Mouse (Mus musculus): ENCODE measurements at regions not wholly inside any gene's neighbourhood (a gene's known extent, or its start where the extent isn't known, plus 50 kb on each side); places are given as distances from the start of the nearest gene placed in this dataset.
"Not testable (repeated sequence)": the region's sequence is repeated elsewhere in the genome, so short reads cannot be mapped to it uniquely, and the experiment has no call there.

- no peak for DNase-seq (ENCODE audit: low read depth, low spot score)
Measured at GRCm38 (mm10) chr6:6388835-6389440, 172.0 kb upstream of the Slc25a13 start.

- no peak for DNase-seq (ENCODE audit: low read depth, low spot score)
Measured at GRCm38 (mm10) chr6:6387571-6387970, 170.6 kb upstream of the Slc25a13 start.

- no peak for DNase-seq (ENCODE audit: low read depth, low spot score)
Measured at GRCm38 (mm10) chr6:6384971-6385370, 168.0 kb upstream of the Slc25a13 start.

- no peak for DNase-seq (ENCODE audit: low read depth, low spot score)
Measured at GRCm38 (mm10) chr6:6384441-6384840, 167.5 kb upstream of the Slc25a13 start.

GRCm38 (mm10) chr6:6372421-6372820 lies 155.4 kb upstream of the Slc25a13 start:
- no peak for DNase-seq (ENCODE audit: low read depth, low spot score)

DNA sequence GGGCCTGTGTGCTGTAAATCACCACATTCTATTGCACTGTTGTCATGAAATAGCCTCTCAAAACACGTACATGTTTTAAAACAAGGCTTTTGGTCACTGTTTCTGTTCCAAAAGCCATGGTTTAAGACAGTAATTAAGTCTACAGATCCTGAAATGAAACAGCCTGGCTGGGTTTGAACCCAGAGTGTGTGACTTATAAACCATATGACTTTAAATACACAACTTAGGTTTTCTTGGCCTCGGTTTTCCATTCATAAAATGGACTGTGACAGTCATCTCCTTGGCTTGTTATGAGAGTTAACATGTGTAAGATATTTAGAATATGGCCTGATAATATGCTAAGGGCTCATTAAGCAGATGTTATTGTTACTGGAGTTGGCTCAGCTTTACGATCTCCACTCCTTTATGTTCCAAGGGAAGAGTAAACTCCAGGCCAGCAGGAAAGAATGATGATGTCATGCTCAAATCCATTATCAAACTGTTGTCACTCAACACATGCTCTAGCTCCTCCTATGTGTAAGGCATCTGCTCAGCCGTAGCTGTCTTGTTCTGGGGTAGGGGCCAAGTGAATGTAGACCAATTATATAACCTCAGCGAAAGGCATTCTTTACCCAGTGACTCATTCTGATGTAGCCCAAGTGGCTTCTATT lies 154.6 kb upstream of the Slc25a13 start:
- DNase-seq (ENCODE audit: low read depth, low spot score): no peak

- no peak for DNase-seq (ENCODE audit: low read depth, low spot score)
Measured at GRCm38 (mm10) chr6:6364037-6364436, 147.1 kb upstream of the Slc25a13 start.

- no peak for DNase-seq (ENCODE audit: low read depth, low spot score)
Measured at GRCm38 (mm10) chr6:6362678-6363354, 145.8 kb upstream of the Slc25a13 start.

- not testable (repeated sequence) for DNase-seq (ENCODE audit: low read depth, low spot score)
Measured at GRCm38 (mm10) chr6:6361181-6361580, 144.2 kb upstream of the Slc25a13 start.

DNA sequence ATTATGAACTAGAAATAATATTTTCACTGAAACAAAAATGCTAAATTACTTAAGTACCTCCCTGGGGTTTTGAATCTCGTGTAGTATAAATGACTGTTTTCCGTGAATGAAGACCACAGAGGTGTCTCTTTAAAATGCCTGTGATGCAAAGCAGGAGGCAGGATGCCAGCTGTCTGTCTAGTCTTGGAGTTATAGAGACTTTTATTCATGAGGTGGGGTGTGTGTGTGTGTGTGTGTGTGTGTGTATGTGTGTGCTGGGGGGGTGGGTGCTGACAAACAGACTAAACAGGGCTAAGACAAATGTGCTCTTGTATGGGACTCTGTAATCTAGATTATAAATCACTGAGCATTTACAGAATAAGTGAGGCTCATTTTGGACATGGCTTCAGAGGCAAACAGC lies 140.5 kb upstream of the Slc25a13 start:
- DNase-seq (ENCODE audit: low read depth, low spot score): no peak

DNA sequence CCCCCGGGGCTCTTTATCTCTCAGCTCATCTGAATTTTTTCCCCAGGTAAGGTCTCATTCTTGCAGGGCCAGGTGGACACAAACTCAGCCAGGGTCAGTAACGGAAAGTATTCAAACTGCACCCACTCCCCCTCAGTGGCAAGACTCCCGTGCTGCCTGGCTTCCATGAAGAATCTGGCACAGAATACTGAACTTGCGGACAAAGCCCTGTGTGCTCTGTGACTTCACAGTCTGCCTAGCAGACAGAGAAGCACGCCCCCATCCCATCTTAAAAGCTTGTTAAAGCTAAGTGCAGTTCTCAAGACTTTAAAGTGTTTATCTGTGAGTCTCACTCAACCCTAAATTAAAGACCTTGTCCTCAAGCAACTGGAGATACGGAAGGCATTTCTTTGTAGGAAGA lies 140.0 kb upstream of the Slc25a13 start:
- DNase-seq (ENCODE audit: low read depth, low spot score): no peak

DNA sequence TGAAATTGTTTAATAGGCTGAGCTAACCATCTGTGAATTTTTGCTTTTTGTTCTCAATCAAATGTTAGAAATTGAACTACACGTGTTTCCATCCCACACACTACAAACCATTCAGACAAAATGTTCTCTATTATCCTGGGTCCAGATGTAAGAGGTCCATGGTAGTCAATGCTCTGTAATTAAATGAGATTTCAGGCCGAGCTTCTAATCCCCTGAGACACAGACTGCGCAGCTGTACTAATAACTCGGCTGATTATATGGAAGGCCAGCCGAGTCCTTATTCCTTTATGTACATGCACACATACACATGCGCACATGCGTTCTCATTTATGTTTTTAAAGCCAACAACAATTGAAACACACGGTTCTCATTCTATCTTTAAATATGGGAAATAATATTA lies 118.3 kb upstream of the Slc25a13 start:
- no peak for DNase-seq (ENCODE audit: low read depth, low spot score)

- no peak for DNase-seq (ENCODE audit: low read depth, low spot score)
Measured at GRCm38 (mm10) chr6:6330271-6330670, 113.3 kb upstream of the Slc25a13 start.

- DNase-seq (ENCODE audit: low read depth, low spot score): no peak
Measured at GRCm38 (mm10) chr6:6325516-6325915, 108.5 kb upstream of the Slc25a13 start.

GRCm38 (mm10) chr6:6316725-6317124 lies 99.8 kb upstream of the Slc25a13 start:
- no peak for DNase-seq (ENCODE audit: low read depth, low spot score)

- DNase-seq (ENCODE audit: low read depth, low spot score): no peak
Measured at GRCm38 (mm10) chr6:6313171-6313570, 96.2 kb upstream of the Slc25a13 start.

DNA sequence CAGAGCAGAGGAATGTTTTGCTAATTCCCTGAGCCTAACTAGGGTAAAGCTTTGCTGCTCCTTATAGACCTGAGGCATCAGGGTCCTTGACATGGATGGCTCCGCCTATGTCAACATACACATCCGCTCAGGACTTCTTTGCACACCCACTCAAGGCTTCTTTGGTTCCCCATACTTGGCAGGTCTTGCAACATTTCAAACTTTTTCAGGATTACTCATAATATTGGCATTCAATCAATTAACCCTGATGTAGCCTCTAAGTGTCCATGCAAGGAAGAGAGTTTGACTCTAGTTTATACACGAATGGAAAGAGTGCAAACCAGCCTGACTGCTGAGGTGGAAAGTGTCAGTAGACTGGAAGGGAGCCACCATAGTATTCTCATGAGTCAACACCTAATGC lies 93.2 kb upstream of the Slc25a13 start:
- no peak for DNase-seq (ENCODE audit: low read depth, low spot score)

- DNase-seq (ENCODE audit: low read depth, low spot score): no peak
Measured at GRCm38 (mm10) chr6:6307618-6308017, 90.6 kb upstream of the Slc25a13 start.

- no peak for DNase-seq (ENCODE audit: low read depth, low spot score)
Measured at GRCm38 (mm10) chr6:6303767-6304166, 86.8 kb upstream of the Slc25a13 start.

DNA sequence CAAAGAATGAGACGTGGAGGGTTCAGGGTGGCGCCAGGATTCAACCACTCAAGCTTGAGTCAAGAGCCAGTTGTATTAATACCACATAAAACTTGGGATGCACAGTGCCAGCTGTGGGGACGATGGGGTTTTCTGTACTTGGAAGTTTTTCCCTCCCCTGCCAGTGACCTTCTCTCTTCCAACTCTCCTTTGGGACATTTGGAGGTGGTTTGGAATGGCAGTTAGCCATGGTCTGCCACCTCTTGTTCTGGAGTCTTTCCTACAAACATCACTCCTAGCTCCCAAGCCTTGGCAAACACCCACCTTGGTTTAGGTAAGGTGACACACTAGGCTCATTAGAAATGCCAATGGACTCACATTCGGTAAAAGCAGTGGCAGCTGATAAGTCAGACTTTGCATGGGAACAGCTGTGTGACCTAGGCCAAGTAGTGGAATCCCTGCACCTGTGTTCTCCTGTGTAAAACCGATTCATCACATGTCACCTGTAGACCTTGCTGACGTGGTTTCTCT lies 84.1 kb upstream of the Slc25a13 start:
- DNase-seq (ENCODE audit: low read depth, low spot score): no peak

- DNase-seq (ENCODE audit: low read depth, low spot score): no peak
Measured at GRCm38 (mm10) chr6:6298867-6299852, 82.2 kb upstream of the Slc25a13 start.

GRCm38 (mm10) chr6:6295551-6295950 lies 78.6 kb upstream of the Slc25a13 start:
- peak; percentile 50 for DNase-seq (ENCODE audit: low read depth, low spot score)

Data from R1 (cell line).